Mouse (Mus musculus): ENCODE measurements around the gene Sh2d1b2. TPM values are rescaled to one million over a fixed set of nuclear protein-coding genes. Genes with fewer than 3 reads are reported as not detected.
A peak's percentile ranks its signal among the peaks of the same experiment; 100 is the strongest.
"Not testable (repeated sequence)": the region's sequence is repeated elsewhere in the genome, so short reads cannot be mapped to it uniquely, and the experiment has no call there.

Sh2d1b2 gene
- polyA plus RNA-seq (2014; fragmentation: Nextera tagmentation; extraction: Ambion mirVana) = 0.11 TPM in 1 of 2 replicates, not detected in the other

- H3K9ac ChIP-seq (replicated peaks; ENCODE audit: low read length); H3K4me1 ChIP-seq (ENCODE audit: control insufficient read depth, insufficient read depth, low read length); H3K27ac ChIP-seq (replicated peaks; ENCODE audit: low read depth, low read length); H3K36me3 ChIP-seq (replicated peaks; ENCODE audit: control insufficient read depth, insufficient read depth, low read depth, low read length); H3K9me3 ChIP-seq (replicated peaks; ENCODE audit: control insufficient read depth, low read length); H3K27me3 ChIP-seq (ENCODE audit: control insufficient read depth, insufficient read depth, low read length); H3K4me2 ChIP-seq (ENCODE audit: low read depth, low read length); ATAC-seq (replicated peaks; ENCODE audit: insufficient number of reproducible peaks, low FRiP score, low TSS enrichment, low read depth); DNase-seq (ENCODE audit: low spot score); H3K4me3 ChIP-seq (ENCODE audit: low read depth, low read length): not testable (repeated sequence)
- WGBS = 85% methylated on average over 5 of the region's 6 CpGs
Measured at GRCm38 (mm10) chr1:170232688-170233087, at the start of gene Sh2d1b2. TSS of gene Sh2d1b2 (plus strand) at chr1:170232749.

GRCm38 (mm10) chr1:170185137-170185536 lies 47.4 kb upstream of the Sh2d1b2 start:
- WGBS = 92% methylated on average over 3 of the region's 3 CpGs
- H3K27me3 ChIP-seq (ENCODE audit: control insufficient read depth, insufficient read depth, low read length) = no peaks in the 10 kb centered on the region
- no peak overlapping the region for H3K27ac ChIP-seq (replicated peaks; ENCODE audit: low read depth, low read length)
- no peak overlapping the region for H3K9ac ChIP-seq (replicated peaks; ENCODE audit: low read length)
- H3K4me3 ChIP-seq (ENCODE audit: low read depth, low read length) = no peak overlapping the region
- DNase-seq (ENCODE audit: low spot score) = no peak
- no peak for ATAC-seq (replicated peaks; ENCODE audit: insufficient number of reproducible peaks, low FRiP score, low TSS enrichment, low read depth)
- no peak overlapping the region for H3K4me2 ChIP-seq (ENCODE audit: low read depth, low read length)
- no peaks in the 10 kb centered on the region for H3K4me1 ChIP-seq (ENCODE audit: control insufficient read depth, insufficient read depth, low read length)
- H3K9me3 ChIP-seq (replicated peaks; ENCODE audit: control insufficient read depth, low read length) = no peaks in the 10 kb centered on the region
- H3K36me3 ChIP-seq (replicated peaks; ENCODE audit: control insufficient read depth, insufficient read depth, low read depth, low read length) = no peaks in the 10 kb centered on the region

GRCm38 (mm10) chr1:170186531-170186930 lies 46.0 kb upstream of the Sh2d1b2 start:
- H3K9me3 ChIP-seq (replicated peaks; ENCODE audit: control insufficient read depth, low read length) = no peaks in the 10 kb centered on the region
- DNase-seq (ENCODE audit: low spot score) = no peak
- no peak overlapping the region for H3K27ac ChIP-seq (replicated peaks; ENCODE audit: low read depth, low read length)
- no peaks in the 10 kb centered on the region; the same call in 1 of the 2 replicates for H3K36me3 ChIP-seq (replicated peaks; ENCODE audit: control insufficient read depth, insufficient read depth, low read depth, low read length)
- ATAC-seq (replicated peaks; ENCODE audit: insufficient number of reproducible peaks, low FRiP score, low TSS enrichment, low read depth) = no peak
- H3K27me3 ChIP-seq (ENCODE audit: control insufficient read depth, insufficient read depth, low read length) = no peaks in the 10 kb centered on the region
- H3K4me1 ChIP-seq (ENCODE audit: control insufficient read depth, insufficient read depth, low read length) = no peaks in the 10 kb centered on the region
- 88% methylated on average over 5 of the region's 5 CpGs for WGBS
- no peak overlapping the region for H3K9ac ChIP-seq (replicated peaks; ENCODE audit: low read length)
- no peak overlapping the region for H3K4me2 ChIP-seq (ENCODE audit: low read depth, low read length)
- no peak overlapping the region for H3K4me3 ChIP-seq (ENCODE audit: low read depth, low read length)

- Histone ChIP-seq H3K4me2 (ENCODE audit: low read depth, low read length) (no peak overlapping the region), H3K27me3 (ENCODE audit: control insufficient read depth, insufficient read depth, low read length) (no peaks in the 10 kb centered on the region), H3K27ac (replicated peaks; ENCODE audit: low read depth, low read length) (no peak overlapping the region), H3K4me3 (ENCODE audit: low read depth, low read length) (no peak overlapping the region), H3K9ac (replicated peaks; ENCODE audit: low read length) (no peak overlapping the region), H3K36me3 (replicated peaks; ENCODE audit: control insufficient read depth, insufficient read depth, low read depth, low read length) (no peaks in the 10 kb centered on the region; the same call in 1 of the 2 replicates), H3K9me3 (replicated peaks; ENCODE audit: control insufficient read depth, low read length) (no peaks in the 10 kb centered on the region), H3K4me1 (ENCODE audit: control insufficient read depth, insufficient read depth, low read length) (no peaks in the 10 kb centered on the region)
- ATAC-seq (replicated peaks; ENCODE audit: insufficient number of reproducible peaks, low FRiP score, low TSS enrichment, low read depth) (no peak), DNase-seq (ENCODE audit: low spot score) (no peak)
- WGBS = 75% methylated on average over 11 of the region's 11 CpGs
Measured at GRCm38 (mm10) chr1:170188601-170189000, 43.9 kb upstream of the Sh2d1b2 start.

GRCm38 (mm10) chr1:170190225-170190624 lies 42.3 kb upstream of the Sh2d1b2 start:
- Histone ChIP-seq H3K4me3 (ENCODE audit: low read depth, low read length) (no peak overlapping the region), H3K9ac (replicated peaks; ENCODE audit: low read length) (no peak overlapping the region), H3K9me3 (replicated peaks; ENCODE audit: control insufficient read depth, low read length) (no peaks in the 10 kb centered on the region), H3K36me3 (replicated peaks; ENCODE audit: control insufficient read depth, insufficient read depth, low read depth, low read length) (peaks cover 3% of the 10 kb centered on the region), H3K27ac (replicated peaks; ENCODE audit: low read depth, low read length) (no peak overlapping the region), H3K27me3 (ENCODE audit: control insufficient read depth, insufficient read depth, low read length) (no peaks in the 10 kb centered on the region), H3K4me1 (ENCODE audit: control insufficient read depth, insufficient read depth, low read length) (no peaks in the 10 kb centered on the region), H3K4me2 (ENCODE audit: low read depth, low read length) (no peak overlapping the region)
- DNase-seq (ENCODE audit: low spot score) = no peak
- no peak for ATAC-seq (replicated peaks; ENCODE audit: insufficient number of reproducible peaks, low FRiP score, low TSS enrichment, low read depth)
- WGBS = 81% methylated on average over 4 of the region's 4 CpGs

- H3K4me1 ChIP-seq (ENCODE audit: control insufficient read depth, insufficient read depth, low read length) = no peaks in the 10 kb centered on the region
- no peak overlapping the region for H3K4me3 ChIP-seq (ENCODE audit: low read depth, low read length)
- H3K4me2 ChIP-seq (ENCODE audit: low read depth, low read length) = no peak overlapping the region
- H3K36me3 ChIP-seq (replicated peaks; ENCODE audit: control insufficient read depth, insufficient read depth, low read depth, low read length) = peaks cover 3% of the 10 kb centered on the region
- no peak overlapping the region for H3K9ac ChIP-seq (replicated peaks; ENCODE audit: low read length)
- DNase-seq (ENCODE audit: low spot score) = no peak
- H3K9me3 ChIP-seq (replicated peaks; ENCODE audit: control insufficient read depth, low read length) = no peaks in the 10 kb centered on the region
- no peaks in the 10 kb centered on the region for H3K27me3 ChIP-seq (ENCODE audit: control insufficient read depth, insufficient read depth, low read length)
- ATAC-seq (replicated peaks; ENCODE audit: insufficient number of reproducible peaks, low FRiP score, low TSS enrichment, low read depth) = no peak
- 76% methylated on average over 1 of the region's 1 CpGs for WGBS
- H3K27ac ChIP-seq (replicated peaks; ENCODE audit: low read depth, low read length) = no peak overlapping the region
Measured at GRCm38 (mm10) chr1:170191925-170192324, 40.6 kb upstream of the Sh2d1b2 start.

GRCm38 (mm10) chr1:170196211-170196610 lies 36.3 kb upstream of the Sh2d1b2 start:
- no peak for ATAC-seq (replicated peaks; ENCODE audit: insufficient number of reproducible peaks, low FRiP score, low TSS enrichment, low read depth)
- Histone ChIP-seq H3K9me3 (replicated peaks; ENCODE audit: control insufficient read depth, low read length) (no peaks in the 10 kb centered on the region), H3K27me3 (ENCODE audit: control insufficient read depth, insufficient read depth, low read length) (no peaks in the 10 kb centered on the region), H3K4me2 (ENCODE audit: low read depth, low read length) (no peak overlapping the region), H3K4me1 (ENCODE audit: control insufficient read depth, insufficient read depth, low read length) (no peaks in the 10 kb centered on the region), H3K9ac (replicated peaks; ENCODE audit: low read length) (no peak overlapping the region), H3K4me3 (ENCODE audit: low read depth, low read length) (no peak overlapping the region), H3K36me3 (replicated peaks; ENCODE audit: control insufficient read depth, insufficient read depth, low read depth, low read length) (peaks cover 3% of the 10 kb centered on the region), H3K27ac (replicated peaks; ENCODE audit: low read depth, low read length) (no peak overlapping the region)
- 90% methylated on average over 8 of the region's 8 CpGs for WGBS
- DNase-seq (ENCODE audit: low spot score) = no peak

- no peaks in the 10 kb centered on the region for H3K9me3 ChIP-seq (replicated peaks; ENCODE audit: control insufficient read depth, low read length)
- no peak for ATAC-seq (replicated peaks; ENCODE audit: insufficient number of reproducible peaks, low FRiP score, low TSS enrichment, low read depth)
- H3K27me3 ChIP-seq (ENCODE audit: control insufficient read depth, insufficient read depth, low read length) = no peaks in the 10 kb centered on the region
- H3K4me3 ChIP-seq (ENCODE audit: low read depth, low read length) = no peak overlapping the region
- H3K27ac ChIP-seq (replicated peaks; ENCODE audit: low read depth, low read length) = no peak overlapping the region
- H3K4me2 ChIP-seq (ENCODE audit: low read depth, low read length) = no peak overlapping the region
- no peaks in the 10 kb centered on the region for H3K36me3 ChIP-seq (replicated peaks; ENCODE audit: control insufficient read depth, insufficient read depth, low read depth, low read length)
- DNase-seq (ENCODE audit: low spot score) = peak; percentile 37
- WGBS = 78% methylated on average over 3 of the region's 3 CpGs
- no peak overlapping the region for H3K9ac ChIP-seq (replicated peaks; ENCODE audit: low read length)
- H3K4me1 ChIP-seq (ENCODE audit: control insufficient read depth, insufficient read depth, low read length) = no peaks in the 10 kb centered on the region
Measured at GRCm38 (mm10) chr1:170200379-170200778, 32.2 kb upstream of the Sh2d1b2 start.
